In the genomic region with DNA sequence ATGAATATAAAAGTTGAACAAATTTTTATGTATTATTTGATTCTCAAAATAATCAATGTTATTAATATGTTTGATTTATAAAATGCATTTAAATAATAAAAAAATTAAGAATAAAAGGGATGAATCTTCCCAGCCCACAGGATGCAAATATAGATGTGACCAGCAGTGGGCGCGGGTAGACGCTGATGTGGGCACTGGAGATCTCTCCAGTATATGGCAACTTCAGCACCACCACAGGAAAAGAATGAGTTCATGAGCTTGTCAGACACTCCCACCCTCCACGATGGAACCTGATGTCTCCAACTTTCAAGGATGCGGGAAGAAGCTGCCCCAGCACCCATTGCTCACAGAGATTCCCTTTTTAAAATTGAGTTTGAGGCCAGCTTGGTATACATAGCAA, we compare ENCODE assay signal across 8 mouse cellular contexts. TPM values are rescaled to one million over a fixed set of nuclear protein-coding genes. Genes with fewer than 3 reads are reported as not detected.
DNase-seq lines count a peak whose midpoint lies in the region; TF ChIP-seq lines count a peak whose summit lies in the region.

No protein-coding gene starts in this region.

- peak; percentile 38 for DNase-seq in gastrocnemius, adult 18-20 months (ENCODE audit: low spot score)
- DNase-seq in gastrocnemius, adult 8-10 months (ENCODE audit: low spot score in 2 of 2) = no peak
- DNase-seq in testis, postnatal 14 days (ENCODE audit: low spot score) = no peak
- peak; percentile 72 for DNase-seq in cerebellum, postnatal 10 days
- peak; percentile 59 to 79 for DNase-seq in heart, postnatal 10 days
- DNase-seq in lung, postnatal 36 days = peak; percentile 81
- DNase-seq in spleen, postnatal 4 days (ENCODE audit: low spot score in 2 of 2) = peak; percentile 54 to 82

- no peaks in the 10 kb centered on the region for H3K4me1 ChIP-seq in testis, adult 2 months (ENCODE audit: control insufficient read depth, insufficient read depth, low read length)

- no peaks in the 10 kb centered on the region for H3K36me3 ChIP-seq in testis, adult 2 months (ENCODE audit: control insufficient read depth, insufficient read depth, low read length)

- no peaks in the 10 kb centered on the region for H3K27me3 ChIP-seq in testis, adult 2 months (ENCODE audit: control insufficient read depth, insufficient read depth, low read length)

- TF ChIP-seq POLR2A in testis, adult 2 months (IDR thresholded peaks at IDR 0.05; ENCODE audit: control insufficient read depth, low read depth, low read length) = no peak

- peak; percentile 62; the same call in 1 of the 2 replicates for TF ChIP-seq CTCF in testis, adult 2 months (IDR thresholded peaks at IDR 0.05; ENCODE audit: control insufficient read depth, insufficient read depth, insufficient replicate concordance, low read depth, low read length)

- no peak overlapping the region for H3K27ac ChIP-seq in testis, adult 2 months (ENCODE audit: control insufficient read depth, insufficient read depth, low read depth, low read length)

- intact Hi-C loops in heart, postnatal 10 days (cut with DNase I) = loop anchor here (5.0 kb wide), 1 partner anchor 139 kb away; no protein-coding TSS in a partner anchor

- no peak overlapping the region for H3K4me3 ChIP-seq in testis, adult 2 months (ENCODE audit: control insufficient read depth, low read depth, low read length)

RNA-seq across cellular contexts. Expression of a gene that starts 7.0 kb away (rescaled TPM):
- total RNA-seq in gastrocnemius, adult 18-20 months (2021) = 1 to 10 TPM in 1 of 2 experiments, under 1 TPM in 1; 0.62 to 1.2 TPM
- under 1 TPM; 0.48 to 0.62 (median 0.56) TPM for total RNA-seq in gastrocnemius, adult 8-10 months (2022)
- polyA plus RNA-seq in testis, adult 2 months (2012; rRNA removed) = 0.06 and 0.16 TPM in 2 replicates
- 1 to 10 TPM; 2.5 to 3.0 TPM for total RNA-seq in heart, postnatal 10 days (2021)

RNA-seq across cellular contexts. Expression of a gene that starts 37.3 kb away (rescaled TPM):
- under 1 TPM; 0.11 to 0.21 TPM for total RNA-seq in gastrocnemius, adult 18-20 months (2021)
- total RNA-seq in gastrocnemius, adult 8-10 months (2022) = under 1 TPM; 0.17 to 0.36 (median 0.33) TPM
- polyA plus RNA-seq in testis, adult 2 months (2012; rRNA removed) = 0.19 TPM in 1 of 2 replicates, not detected in the other
- total RNA-seq in heart, postnatal 10 days (2021) = under 1 TPM; 0.35 to 0.45 TPM

RNA-seq across cellular contexts. Expression of a gene that starts 58.8 kb away (rescaled TPM):
- not detected for total RNA-seq in gastrocnemius, adult 18-20 months (2021)
- not detected for total RNA-seq in gastrocnemius, adult 8-10 months (2022)
- not detected in 2 replicates for polyA plus RNA-seq in testis, adult 2 months (2012; rRNA removed)
- under 1 TPM; 0.22 to 0.31 TPM for total RNA-seq in heart, postnatal 10 days (2021)

Comparison
In these comparisons a context has a peak if more than half of its experiments do, and no peak if none do; other contexts are left out.
1. DNase-seq: peak in gastrocnemius, adult 18-20 months (single experiment), cerebellum, postnatal 10 days (2 of 2), heart, postnatal 10 days (2 of 2), lung, postnatal 36 days (single experiment) and spleen, postnatal 4 days (2 of 2); none in gastrocnemius, adult 8-10 months (0 of 2) and testis, postnatal 14 days (single experiment).